Mouse (Mus musculus) testis, postnatal 10 days (tissue): ENCODE measurements around the gene Fbln5.

Experiments
- DNase-seq: peaks from one replicate; pipeline ENCODE4 v3.0.0; 2021; ENCODE audit warnings: low spot score

Gene Fbln5

DNA sequence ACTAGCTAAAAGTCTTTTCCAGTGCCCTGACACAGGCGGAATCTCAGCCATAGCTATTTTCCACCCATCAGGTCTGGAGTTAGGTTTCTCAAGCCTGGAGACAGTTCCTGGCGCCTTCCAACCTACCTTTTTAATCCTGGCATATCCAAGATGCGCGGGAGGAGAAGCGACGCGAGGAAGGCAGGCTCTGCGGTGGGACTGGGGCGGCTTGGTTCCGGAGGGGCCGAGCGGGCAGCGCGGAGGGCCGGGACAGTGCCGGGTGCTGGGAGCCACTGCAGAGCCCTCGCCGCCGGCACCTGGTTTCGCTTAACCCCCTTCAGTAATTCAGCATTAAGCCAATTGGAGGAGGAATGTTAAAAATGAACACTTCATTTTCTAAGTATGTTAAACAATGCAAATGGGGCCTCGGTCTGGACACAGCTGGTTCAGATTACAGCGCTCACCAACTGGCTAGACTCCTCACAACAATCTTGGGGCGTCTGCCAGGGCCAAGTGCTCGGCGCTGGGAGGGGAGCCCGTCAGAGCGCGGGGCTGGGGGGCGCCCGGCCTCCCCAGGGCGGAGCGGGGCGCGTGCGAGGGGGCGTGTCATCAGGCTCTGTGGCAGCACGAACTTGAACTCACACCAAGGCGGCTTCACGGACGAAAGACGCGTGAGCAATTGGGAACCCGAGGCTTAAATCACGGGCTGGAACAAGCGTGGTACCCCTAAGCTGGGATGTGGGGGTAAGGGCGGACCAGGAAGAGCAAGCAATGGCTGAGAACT, at the start of gene Fbln5:
Fbln5 (minus strand) TSS at position 448 of the 763 bp plus-strand sequence.
- peak; percentile 73 for DNase-seq

DNA sequence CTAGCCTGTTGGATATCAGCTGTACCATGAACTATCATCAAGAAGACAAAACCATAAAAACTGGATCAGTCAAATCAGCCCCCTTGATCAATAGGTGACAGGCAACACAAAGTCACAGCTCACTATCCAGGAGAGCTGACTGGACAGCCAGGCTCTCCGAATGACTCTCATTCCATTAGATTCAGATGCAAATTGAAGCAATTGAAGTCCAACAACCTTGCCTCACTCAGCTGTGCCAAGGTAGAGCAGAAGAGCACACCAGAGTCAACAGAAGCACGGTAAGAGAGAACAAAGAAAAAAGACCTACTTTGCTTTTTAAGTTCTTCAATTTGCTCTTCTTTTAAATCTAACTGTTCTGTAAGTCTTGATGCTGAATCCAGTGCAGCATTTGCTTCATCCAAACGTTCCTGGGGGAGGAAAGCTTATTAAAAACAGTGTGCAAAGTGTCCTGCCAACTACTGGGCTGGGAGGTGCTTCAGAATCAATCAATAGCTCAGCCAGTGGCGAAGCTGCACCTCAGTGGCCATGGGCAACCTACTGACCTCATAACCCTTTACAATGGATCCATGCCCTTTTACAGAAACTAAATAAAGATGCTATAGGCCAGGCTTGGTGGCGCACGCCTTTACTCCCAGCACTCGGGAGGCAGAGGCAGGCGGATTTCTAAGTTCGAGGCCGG, 43.6 kb upstream of the Fbln5 start:
- no peak for DNase-seq

DNA sequence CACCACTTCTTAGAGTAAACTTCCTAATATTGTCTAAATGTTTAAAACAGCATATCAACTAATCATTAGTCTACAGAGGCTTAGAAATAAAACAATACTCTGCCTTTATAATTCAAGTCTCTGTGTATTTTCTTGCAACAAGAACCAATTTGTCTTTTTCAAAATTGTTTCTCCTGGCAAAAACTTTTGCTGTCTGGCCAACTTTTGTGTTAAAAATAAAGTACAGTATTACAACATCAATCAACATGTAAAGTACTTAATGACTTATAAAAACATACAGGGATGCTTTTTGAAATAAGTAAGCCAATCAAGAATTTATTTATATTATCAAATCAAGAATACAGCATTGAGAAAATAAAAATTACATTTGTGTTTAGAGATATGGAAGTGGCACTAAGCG, 41.4 kb upstream of the Fbln5 start:
- DNase-seq: no peak

DNA sequence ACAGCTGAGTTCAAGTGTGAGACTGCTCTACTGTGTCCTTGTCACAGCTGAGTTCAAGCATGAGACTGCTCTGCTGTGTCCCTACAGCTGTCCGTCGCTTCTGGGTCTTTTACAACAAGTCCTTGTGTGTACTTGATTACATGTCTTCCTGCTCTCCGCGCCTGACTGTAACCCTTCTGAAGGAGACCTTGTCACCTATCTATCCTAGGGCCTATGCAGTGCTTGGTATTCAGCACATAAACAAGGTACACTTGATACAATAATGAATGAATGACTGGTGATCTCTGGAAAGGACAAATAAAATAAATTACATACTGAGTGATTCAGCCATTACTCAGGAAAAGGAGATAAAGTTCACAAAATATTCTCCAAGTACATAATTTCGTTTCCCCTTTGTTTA, 39.2 kb upstream of the Fbln5 start:
- DNase-seq: no peak

DNA sequence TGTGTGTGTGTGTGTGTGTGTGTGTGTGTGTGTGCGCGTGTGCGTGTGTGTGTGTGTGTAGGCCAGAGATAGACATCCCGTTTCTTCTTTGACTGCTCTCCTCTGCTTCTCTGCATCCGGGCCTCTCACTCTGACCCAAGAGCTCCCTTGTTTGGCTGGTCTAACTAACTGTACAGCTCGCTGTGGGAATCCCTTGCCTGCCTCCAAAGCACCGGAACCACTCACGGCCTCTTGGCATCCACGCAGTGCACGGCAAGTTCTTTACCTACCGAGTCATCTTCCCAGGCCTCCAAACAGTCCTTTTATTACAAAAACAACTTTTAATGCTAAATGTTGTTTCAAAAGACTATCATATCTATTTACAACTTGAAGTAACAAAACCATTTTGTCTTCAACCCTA, 35.5 kb upstream of the Fbln5 start:
- no peak for DNase-seq

DNA sequence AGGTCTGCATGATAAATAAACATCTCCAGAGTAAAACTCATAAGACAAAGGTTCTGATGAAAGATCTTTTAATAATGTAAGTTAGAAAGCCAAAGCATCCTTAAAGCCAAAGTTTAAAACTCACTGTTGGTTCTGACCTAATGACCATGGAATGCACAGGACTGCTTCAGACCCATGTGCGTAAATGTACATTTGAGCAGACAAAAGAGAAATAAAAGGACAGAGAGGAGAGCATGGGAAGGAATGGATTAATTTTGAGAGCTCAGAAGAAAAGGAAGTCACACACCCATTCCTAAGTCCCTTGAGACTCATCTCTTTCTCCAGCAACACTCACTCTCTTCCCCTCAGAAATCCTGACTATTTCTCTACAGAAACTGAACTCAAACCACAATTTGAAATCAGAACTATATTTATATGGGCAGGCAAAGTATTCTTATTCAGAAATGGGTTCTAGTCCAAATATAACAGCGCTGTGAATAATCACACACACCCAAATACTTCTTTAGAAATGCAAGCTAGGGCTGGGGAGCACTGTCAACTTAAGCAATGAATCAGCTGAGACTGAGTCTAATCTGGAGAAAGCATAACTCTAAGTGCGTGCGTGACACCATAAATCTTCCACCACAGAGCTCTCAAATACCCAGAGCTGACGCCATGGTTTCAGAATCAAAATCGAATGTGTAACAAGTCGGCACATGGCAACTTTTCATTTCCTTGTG, 33.1 kb upstream of the Fbln5 start:
- DNase-seq: no peak

DNA sequence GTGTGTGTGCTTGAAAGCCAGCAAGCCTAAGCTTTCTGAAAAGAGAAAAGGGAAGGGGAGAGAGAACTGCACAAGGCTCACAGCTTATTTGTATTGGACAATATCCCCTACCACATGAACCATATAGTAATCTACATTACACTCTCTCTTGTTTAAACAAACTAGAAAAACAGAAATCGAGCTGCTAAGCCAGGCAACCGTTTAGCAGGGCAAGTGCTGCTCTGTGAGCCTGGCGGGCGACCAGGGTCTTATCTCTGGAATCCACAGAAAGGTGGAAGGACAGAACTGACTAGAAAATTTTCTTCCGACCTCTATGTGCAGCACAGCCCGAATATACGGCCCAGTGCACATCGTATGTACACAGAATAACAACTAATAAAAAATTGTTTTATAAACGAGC, 32.5 kb upstream of the Fbln5 start:
- no peak for DNase-seq

DNA sequence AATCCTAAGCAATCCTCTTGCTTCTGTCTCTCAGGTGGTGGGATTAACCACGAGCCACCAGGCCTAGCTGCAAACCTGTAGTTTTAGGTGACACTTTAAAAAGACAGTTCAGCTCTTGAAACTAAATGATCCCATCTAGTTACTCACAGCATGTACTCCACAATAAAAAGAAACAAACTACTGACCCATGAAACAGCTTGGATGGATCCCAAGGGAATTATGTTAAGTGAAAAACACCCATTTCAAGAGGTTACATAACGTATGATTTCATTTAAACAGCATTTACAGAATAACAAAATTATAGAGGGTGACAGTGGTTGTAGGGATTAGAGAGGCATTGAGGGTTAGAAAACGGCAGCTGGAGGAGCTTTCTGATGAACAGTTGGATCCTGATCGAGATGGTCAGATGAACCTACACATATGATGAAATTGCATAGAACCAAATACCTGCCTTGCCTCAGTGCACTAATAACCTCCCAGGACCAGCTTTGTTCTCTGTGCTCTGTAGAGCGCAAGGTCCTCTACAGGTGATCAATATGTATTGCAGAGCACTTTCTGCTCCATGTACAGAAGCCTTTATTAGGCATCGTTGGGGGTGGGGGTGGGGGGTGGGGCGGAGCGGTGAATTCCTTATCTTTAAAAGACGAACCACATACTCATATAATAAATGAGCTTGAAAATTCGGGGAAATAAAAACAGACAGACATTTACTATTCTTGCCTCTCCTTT, 17.9 kb upstream of the Fbln5 start:
- no peak for DNase-seq

DNA sequence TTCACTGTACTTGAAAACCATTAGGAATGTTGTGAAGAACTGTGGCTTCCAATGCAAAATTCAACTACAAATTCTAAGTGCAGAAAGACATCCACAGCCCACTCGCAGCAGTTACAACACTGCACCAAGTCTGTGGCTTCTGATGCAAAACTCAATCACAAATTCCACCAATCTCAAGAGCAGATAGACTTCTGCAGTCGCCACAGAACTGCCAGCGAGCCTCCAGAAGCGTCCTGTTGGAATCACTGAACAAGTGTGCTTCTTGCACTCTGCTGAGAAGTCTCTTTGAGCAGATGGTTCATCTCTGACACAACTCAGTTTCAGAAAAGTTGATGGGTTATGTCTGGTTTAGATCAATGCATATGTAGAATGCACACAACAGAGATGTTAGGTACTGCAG, 15.9 kb upstream of the Fbln5 start:
- DNase-seq: no peak

DNA sequence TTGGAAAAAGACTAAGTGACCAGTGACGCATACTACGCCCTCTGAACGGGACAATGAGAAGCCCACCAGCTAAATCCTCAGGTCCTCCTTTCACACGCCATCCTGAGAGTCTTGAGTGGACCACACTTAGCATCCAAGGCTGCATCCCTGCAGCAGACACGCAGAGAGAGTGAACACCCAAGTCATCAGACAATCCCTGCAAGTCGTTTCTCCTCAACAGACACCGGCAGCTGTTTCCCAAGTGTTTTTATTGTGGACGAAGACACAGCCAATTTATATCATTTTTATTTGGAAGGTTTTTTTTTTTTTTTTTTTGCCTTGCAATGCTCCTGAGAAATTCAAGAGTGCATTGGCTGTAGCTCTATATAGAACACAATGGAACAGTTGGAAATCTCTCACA, 14.9 kb upstream of the Fbln5 start:
- DNase-seq: no peak

DNA sequence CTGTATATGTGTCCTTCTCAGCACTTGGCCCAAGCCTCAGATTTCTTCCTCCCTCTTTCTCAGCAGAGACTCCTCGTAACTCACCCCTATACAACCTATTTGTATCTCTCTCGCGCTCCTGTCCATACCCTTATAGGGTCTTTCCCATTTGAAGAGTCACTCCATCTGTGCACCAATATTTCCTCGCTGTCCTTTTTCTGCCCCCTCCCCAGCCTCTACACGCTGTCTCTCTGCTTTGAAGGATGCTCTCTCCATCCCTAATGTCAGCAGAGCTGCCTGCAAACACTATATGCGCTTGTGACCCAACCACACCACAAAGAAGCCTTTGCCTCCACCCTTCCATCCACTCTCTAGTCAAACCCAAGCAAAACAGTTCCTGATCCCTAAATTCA, 14.3 kb upstream of the Fbln5 start:
- no peak for DNase-seq

DNA sequence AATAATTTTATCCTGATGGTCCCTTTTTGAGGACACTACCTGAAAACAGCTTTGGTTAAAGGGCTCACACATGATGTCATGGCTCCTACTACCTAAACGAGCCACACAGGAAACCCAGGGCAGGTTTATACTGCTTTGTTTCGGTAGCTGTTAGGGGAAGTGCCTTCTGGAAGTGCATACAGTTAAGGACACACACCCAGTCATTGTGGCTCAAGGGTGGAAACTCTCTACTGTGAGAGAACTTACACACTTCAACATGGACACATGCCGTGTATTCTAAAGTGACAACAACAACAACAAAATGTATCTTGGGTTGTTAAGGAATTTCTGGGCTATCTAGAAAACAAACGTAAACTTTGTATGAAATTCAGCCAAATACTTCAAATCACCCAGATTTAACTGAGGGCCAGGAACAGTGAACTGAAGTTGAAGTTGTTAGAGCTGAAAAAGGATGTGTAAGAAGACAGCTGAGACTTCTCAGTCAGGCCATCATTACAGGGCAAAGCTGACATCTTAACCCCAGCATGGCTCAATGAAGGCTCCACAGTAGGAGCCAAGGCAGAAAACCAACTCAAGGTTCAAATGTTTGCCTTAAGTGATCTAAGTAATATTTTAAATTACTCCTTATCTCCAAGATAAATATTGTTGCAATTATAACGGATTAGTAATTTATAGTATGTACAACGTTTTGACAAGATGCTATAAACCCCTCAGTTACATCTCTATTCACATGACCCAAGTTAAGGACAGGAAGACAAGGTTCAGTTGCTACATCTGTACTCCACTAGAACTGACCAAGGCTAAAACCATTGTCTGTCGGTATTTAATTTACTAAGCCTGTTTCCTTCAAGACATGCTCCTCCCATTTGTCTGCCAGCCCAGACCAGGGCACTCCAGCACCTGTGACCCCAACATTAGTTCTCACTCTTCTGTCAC, 13.6 kb upstream of the Fbln5 start:
- no peak for DNase-seq

DNA sequence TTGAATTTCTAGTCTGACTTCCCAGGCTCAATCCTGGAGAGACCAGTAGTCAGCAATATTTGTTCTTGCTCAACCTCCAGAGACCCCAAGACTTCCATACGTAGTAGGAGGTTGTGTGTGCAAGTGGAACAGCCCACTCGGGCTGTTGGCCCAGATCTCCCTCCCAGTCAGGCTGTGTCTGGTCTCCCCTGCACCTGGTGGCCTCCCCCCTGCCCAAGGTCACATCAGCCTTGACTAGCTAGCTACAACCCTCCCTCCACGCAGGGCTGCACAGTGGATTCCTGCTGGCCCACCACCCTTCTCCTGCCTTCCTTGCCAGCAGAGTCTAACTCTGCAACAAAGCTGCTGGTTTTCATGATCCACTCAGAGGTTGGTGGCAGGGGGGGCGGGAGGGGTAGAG, 12.4 kb upstream of the Fbln5 start:
- DNase-seq: peak; percentile 53

DNA sequence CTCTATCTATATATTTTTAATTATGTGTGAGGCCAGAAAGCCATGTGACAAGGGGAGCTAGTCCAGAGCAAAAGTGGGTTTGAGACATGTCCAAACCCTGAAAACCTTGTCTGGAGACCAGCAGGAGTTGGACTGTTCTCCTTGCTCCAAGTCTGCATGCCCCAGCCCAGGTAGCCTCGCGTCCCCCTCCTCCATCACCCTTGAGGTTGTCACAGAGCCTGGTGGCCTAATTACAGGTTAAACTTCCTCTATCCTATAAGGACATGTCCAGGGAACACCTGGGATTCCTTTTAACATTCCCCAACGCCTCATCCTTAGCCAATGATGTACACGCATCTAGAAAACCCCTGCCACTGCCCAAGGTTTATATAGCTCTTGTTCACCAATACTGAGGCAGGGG, 4.3 kb upstream of the Fbln5 start:
- peak; percentile 23 for DNase-seq

DNA sequence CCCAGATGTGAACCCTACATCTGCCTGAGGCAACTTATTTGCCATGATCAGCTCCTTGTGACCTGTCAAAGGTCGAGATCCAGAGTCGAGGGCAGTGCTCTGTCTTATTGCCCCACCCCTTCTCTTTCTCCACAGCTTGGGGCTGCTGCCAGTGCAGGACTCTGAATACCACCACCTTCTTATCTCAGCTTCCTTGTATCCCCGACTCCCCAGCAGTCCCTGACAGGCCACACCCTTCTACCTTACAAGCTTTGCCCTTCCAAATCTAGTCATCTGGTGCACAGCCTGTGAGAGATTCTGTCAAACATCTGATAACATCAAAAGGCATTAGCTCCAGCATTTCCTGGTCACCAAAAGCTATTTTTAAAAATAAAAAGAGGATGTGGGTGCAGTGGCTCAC, 2.7 kb upstream of the Fbln5 start:
- DNase-seq: peak; percentile 24

DNA sequence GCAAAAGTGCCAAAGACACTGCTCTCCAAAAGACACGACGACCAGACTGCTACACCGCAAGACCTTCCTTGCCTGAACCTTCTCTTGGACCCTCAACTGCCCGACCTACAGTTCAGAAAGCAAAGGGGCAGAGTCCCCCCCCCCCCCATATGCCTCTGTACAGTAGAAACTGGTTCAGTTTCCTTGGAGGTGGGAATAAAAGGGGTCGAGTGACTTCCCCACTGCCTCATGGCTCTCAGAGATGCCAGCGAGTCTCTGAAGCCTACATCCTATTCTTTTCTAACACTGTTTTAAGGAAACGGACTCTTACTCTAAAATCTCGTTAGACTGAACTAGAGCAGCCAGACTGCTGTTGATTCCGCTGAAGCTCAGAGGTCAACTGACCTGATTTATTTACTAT, 715 bp upstream of the Fbln5 start:
- DNase-seq: no peak

DNA sequence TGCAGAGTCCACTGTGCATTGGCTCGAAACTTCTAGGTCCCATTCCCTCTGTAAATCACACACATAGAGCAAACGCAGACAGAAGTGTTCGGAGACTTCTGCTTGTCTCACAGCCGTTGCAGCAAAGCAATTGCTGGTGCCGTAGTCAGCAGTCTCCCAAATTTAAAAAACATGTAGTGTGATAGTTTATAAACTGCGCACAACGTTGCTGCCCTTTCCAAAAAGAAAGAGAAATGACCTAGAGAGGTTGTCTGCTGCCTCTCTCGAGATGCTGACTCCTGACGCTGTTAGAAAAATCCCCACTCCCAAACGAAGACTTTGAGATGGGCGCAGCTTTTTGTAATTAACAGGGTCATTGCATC, 628 bp downstream of the Fbln5 start:
- DNase-seq: no peak

DNA sequence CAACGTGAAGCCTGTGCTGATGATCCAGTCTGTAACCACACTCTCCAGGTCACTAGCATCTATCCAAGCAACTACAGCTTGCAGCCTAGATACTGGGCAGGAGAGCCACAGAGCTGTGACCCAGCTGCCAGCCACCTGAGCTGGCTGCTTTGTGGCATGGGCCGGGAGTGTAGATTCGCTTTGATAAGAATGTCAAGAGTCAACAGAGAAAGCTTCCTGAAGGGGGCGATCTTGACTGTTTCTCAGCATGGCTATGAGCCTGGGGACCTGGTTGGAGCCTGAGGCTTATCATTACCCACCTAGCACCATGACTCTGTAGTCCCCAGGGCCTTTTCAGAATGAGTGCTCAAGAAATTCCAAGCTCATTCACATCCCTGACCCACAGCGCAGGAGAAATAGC, 2.0 kb downstream of the Fbln5 start:
- DNase-seq: no peak

DNA sequence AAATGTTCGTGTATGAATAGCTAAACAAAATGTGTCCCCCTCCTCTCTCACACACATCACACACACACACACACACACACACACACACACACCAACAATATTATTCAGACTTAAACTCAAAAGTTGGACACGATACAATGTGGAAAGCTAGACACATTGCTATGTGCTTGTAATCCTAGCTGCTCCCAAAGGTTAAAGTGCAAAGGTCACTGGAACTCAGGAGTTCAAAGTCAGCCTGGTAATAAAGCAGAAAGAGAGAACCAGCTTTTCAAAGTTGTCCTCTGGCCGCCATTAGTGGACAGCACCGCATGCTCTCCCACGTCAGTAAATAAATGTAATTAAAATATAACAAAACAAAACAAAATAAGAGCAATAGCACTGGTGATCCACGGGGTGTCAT, 3.1 kb downstream of the Fbln5 start:
- DNase-seq: no peak

DNA sequence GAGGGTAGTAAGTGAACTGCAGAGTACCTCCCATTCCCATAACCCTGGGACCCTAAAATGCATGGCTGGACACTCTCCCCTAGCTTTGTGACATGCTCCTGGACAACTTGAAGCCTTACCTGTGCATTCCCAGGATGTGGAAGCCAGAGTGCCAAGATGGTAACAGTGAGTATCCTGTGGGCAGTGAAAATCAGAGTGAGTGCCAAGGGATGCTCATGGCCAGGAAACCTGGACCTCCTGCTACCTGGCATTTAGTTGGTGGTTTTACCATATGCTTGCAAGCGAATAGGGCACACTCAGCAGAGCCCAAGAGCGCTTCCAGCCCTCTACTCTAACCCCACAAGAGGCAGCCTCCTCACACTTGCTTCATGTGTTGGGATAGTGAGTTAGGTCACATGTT, 4.4 kb downstream of the Fbln5 start:
- DNase-seq: no peak

DNA sequence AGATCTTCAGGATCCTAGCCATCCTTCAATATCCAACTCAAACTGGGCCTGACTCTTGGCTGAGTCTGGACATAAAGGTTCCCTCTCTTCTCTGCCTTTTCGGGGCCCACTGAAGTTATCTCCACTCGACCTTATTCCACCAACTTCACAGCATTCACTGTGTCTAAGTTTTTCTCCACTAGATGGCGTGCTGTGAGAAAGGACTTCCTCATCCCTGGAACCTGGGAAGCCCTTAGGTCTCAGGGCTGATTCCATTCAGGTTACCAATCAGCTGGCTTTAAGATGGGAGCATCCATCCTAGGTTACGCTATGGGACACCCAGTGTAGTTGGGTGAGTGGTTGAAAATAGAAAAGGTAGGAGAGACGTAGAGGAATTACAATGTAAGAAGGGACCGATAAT, 7.7 kb downstream of the Fbln5 start:
- DNase-seq: no peak

DNA sequence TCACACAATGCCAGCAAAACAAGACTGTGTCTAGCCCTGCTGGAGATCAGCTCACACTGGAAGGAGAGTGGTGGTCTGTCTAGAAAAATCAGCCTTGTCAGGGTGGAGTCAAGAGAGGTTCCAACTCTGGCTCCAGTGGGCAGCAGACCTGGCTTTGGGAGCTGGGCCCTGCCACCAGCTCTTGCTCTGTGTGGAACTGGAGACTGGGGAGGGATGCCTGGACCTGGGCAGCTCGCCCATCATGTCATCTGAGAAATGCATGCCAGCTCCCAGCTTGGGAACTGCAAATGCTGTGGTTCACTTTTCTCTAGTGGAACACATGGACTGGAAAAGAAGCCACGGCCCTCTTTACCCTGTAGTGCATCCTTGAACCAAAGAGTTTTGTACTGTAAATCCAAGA, 8.3 kb downstream of the Fbln5 start:
- DNase-seq: no peak
